Mouse (Mus musculus) embryonic facial prominence, embryonic 14.5 days (tissue): ENCODE results near the gene Olfr1019. TPM values are rescaled to one million over a fixed set of nuclear protein-coding genes. Genes with fewer than 3 reads are reported as not detected.

Source experiments
- polyA plus RNA-seq: library from polyadenylated mRNA; unstranded; fragments of >200 nt; fragmentation: Nextera tagmentation; extraction: Ambion mirVana; gene quantifications from 2 replicates; pipeline ENCODE4 v1.2.1, GENCODE M21; 2014

Olfr1019 gene
- polyA plus RNA-seq, 1 experiment from 2014 or later: not detected

Other genes starting within 250 kb of the Olfr1019 start
- gene Olfr1000, start 233.6 kb downstream of the Olfr1019 start, polyA plus RNA-seq: not detected in 2 replicates
- gene Olfr1002, start 194.8 kb downstream of the Olfr1019 start, polyA plus RNA-seq: not detected in 2 replicates
- not detected in 2 replicates for gene Olfr154, start 181.0 kb downstream of the Olfr1019 start, polyA plus RNA-seq
- 0.11 TPM in 1 of 2 replicates, not detected in the other for gene Olfr1006, start 166.7 kb downstream of the Olfr1019 start, polyA plus RNA-seq
- gene Olfr1008, start 156.1 kb downstream of the Olfr1019 start, polyA plus RNA-seq: not detected in 2 replicates
- gene Olfr1009, start 130.1 kb downstream of the Olfr1019 start, polyA plus RNA-seq: not detected in 2 replicates
- 0.18 TPM in 1 of 2 replicates, not detected in the other for gene Olfr1012, start 82.7 kb downstream of the Olfr1019 start, polyA plus RNA-seq
- gene Olfr1013, start 78.4 kb downstream of the Olfr1019 start, polyA plus RNA-seq: not detected in 2 replicates
- gene Olfr1014, start 72.8 kb downstream of the Olfr1019 start, polyA plus RNA-seq: 0.10 TPM in 1 of 2 replicates, not detected in the other
- 0.17 and 0.22 TPM in 2 replicates for gene Olfr1015, start 63.5 kb downstream of the Olfr1019 start, polyA plus RNA-seq
- 0.13 and 0.22 TPM in 2 replicates for gene Olfr1016, start 42.9 kb downstream of the Olfr1019 start, polyA plus RNA-seq
- not detected in 2 replicates for gene Olfr1018, start 27.0 kb downstream of the Olfr1019 start, polyA plus RNA-seq
- not detected in 2 replicates for gene Olfr1020, start 1.5 kb upstream of the Olfr1019 start, polyA plus RNA-seq
- not detected in 2 replicates for gene Olfr1022, start 23.1 kb upstream of the Olfr1019 start, polyA plus RNA-seq
- not detected in 2 replicates for gene Olfr1023, start 40.2 kb upstream of the Olfr1019 start, polyA plus RNA-seq
- not detected in 2 replicates for gene Olfr1024, start 59.6 kb upstream of the Olfr1019 start, polyA plus RNA-seq
- gene Olfr1025-ps1, start 69.7 kb upstream of the Olfr1019 start, polyA plus RNA-seq: 0.14 and 0.50 TPM in 2 replicates
- gene Olfr1026, start 76.1 kb upstream of the Olfr1019 start, polyA plus RNA-seq: 0.13 TPM in 1 of 2 replicates, not detected in the other
- not detected in 2 replicates for gene Olfr1028, start 105.0 kb upstream of the Olfr1019 start, polyA plus RNA-seq
- gene Olfr1029, start 128.4 kb upstream of the Olfr1019 start, polyA plus RNA-seq: not detected in 2 replicates
- gene Olfr1030, start 133.8 kb upstream of the Olfr1019 start, polyA plus RNA-seq: 0.07 TPM in 1 of 2 replicates, not detected in the other
- gene Olfr1031, start 144.8 kb upstream of the Olfr1019 start, polyA plus RNA-seq: 0.22 TPM in 1 of 2 replicates, not detected in the other
- gene Olfr1032, start 160.1 kb upstream of the Olfr1019 start, polyA plus RNA-seq: not detected in 2 replicates
- 1.6 and 2.2 TPM in 2 replicates for gene Olfr1033, start 175.2 kb upstream of the Olfr1019 start, polyA plus RNA-seq
- 0.04 TPM in 2 replicates for gene Olfr1034, start 200.4 kb upstream of the Olfr1019 start, polyA plus RNA-seq
- not detected in 2 replicates for gene Olfr1036, start 228.5 kb upstream of the Olfr1019 start, polyA plus RNA-seq
- gene Olfr1037, start 241.9 kb upstream of the Olfr1019 start, polyA plus RNA-seq: not detected in 2 replicates